Mouse (Mus musculus): ENCODE measurements around the gene Idi1.
"Not testable (repeated sequence)": the region's sequence is repeated elsewhere in the genome, so short reads cannot be mapped to it uniquely, and the experiment has no call there.

GRCm38 (mm10) chr13:8841846-8842245, 43.5 kb upstream of the Idi1 start:
- not testable (repeated sequence) for TF ChIP-seq CTCF (IDR thresholded peaks at IDR 0.05; ENCODE audit: extremely low read depth, insufficient read length, insufficient replicate concordance, low read depth, low read length); POLR2A (IDR thresholded peaks at IDR 0.05; ENCODE audit: low read depth, low read length)

Data from small intestine, adult 2 months (tissue).